Mouse (Mus musculus) hindbrain, embryonic 11.5 days (tissue): Measurements from ENCODE around the gene Mpv17l2. TPM values are rescaled to one million over a fixed set of nuclear protein-coding genes. Genes with fewer than 3 reads are reported as not detected.

Source experiments
- ATAC-seq: fragments of 200-750 bp; cut with Nextera tagmentation; 2 replicates; pipeline ENCODE4 v1.8.0; 2017; ENCODE audit warnings: mild to moderate bottlenecking, moderate TSS enrichment, moderate library complexity; ENCODE audit not compliant: low FRiP score
- DNase-seq: peaks from one replicate; pipeline ENCODE4 v3.0.0-alpha.2; 2015; ENCODE audit warnings: low spot score
- H3K27ac ChIP-seq: fragments of 300-500 bp; sonication (generic); 2 replicates; pipeline ENCODE4 v1.5.1; 2014; ENCODE audit warnings: mild to moderate bottlenecking, low read depth, low read length
- H3K27me3 ChIP-seq: fragments of 300-500 bp; sonication (generic); 2 replicates; pipeline ENCODE4 v1.6.1; 2014; ENCODE audit warnings: mild to moderate bottlenecking, low read length, moderate library complexity, mixed read lengths; ENCODE audit not compliant: control insufficient read depth, insufficient read depth
- H3K36me3 ChIP-seq: fragments of 300-500 bp; sonication (generic); 2 replicates; pipeline ENCODE4 v1.6.1; 2014; ENCODE audit warnings: mild to moderate bottlenecking, low read length, moderate library complexity, mixed read lengths; ENCODE audit not compliant: control insufficient read depth, insufficient read depth
- H3K4me1 ChIP-seq: fragments of 300-500 bp; sonication (generic); replicated peaks from 2 replicates; pipeline ENCODE4 v1.6.1; 2014; ENCODE audit warnings: low read length, mixed read lengths; ENCODE audit not compliant: control insufficient read depth, insufficient read depth
- H3K4me2 ChIP-seq: fragments of 300-500 bp; sonication (generic); replicated peaks from 2 replicates; pipeline ENCODE4 v1.6.1; 2014; ENCODE audit warnings: mild to moderate bottlenecking, low read depth, low read length
- H3K4me3 ChIP-seq: fragments of 300-500 bp; sonication (generic); 2 replicates; pipeline ENCODE4 v1.5.1; 2014; ENCODE audit warnings: low read depth, low read length
- H3K9ac ChIP-seq: fragments of 300-500 bp; sonication (generic); 2 replicates; pipeline ENCODE4 v1.6.1; 2014; ENCODE audit warnings: low read depth, low read length
- H3K9me3 ChIP-seq: fragments of 300-500 bp; sonication (generic); 2 replicates; pipeline ENCODE4 v1.6.1; 2016; ENCODE audit warnings: low read length; ENCODE audit not compliant: control insufficient read depth
- WGBS: fragments of 180-500 bp; shearing (Covaris S2); extraction: QIAGEN DNeasy Blood & Tissue Kit; methylation state at CpG from one replicate; pipeline ENCODE4 v1.1.7; 2014; 5-methylcytosine and 5-hydroxymethylcytosine counted together
- polyA plus RNA-seq: library from polyadenylated mRNA; unstranded; fragments of >200 nt; fragmentation: Nextera tagmentation; extraction: Ambion mirVana; gene quantifications from 2 replicates; pipeline ENCODE4 v1.2.1, GENCODE M21; 2014

The Mpv17l2 gene
- polyA plus RNA-seq, 1 experiment from 2014 or later = 40.6 TPM

GRCm38 (mm10) chr8:70802786-70803510 is 42.2 kb upstream of the Mpv17l2 start:
- ATAC-seq = no peak

GRCm38 (mm10) chr8:70801830-70802229 is 41.1 kb upstream of the Mpv17l2 start:
- Histone ChIP-seq H3K4me3 (no peak overlapping the region), H3K9me3 (no peaks in the 10 kb centered on the region), H3K36me3 (no peaks in the 10 kb centered on the region), H3K27ac (no peak overlapping the region), H3K4me2 (no peak overlapping the region), H3K4me1 (peaks cover 7% of the 10 kb centered on the region; the same call in 1 of the 2 replicates), H3K27me3 (peaks cover 54% of the 10 kb centered on the region), H3K9ac (no peak overlapping the region)
- 76% methylated on average over 1 of the region's 1 CpGs for WGBS
- no peak for DNase-seq
- ATAC-seq = no peak

More at GRCm38 (mm10) chr8:70802786-70803510, 42.2 kb upstream of the Mpv17l2 start:
- Histone ChIP-seq H3K4me3 (no peak overlapping the region), H3K4me1 (peaks cover 4% of the 10 kb centered on the region; the same call in 1 of the 2 replicates), H3K36me3 (no peaks in the 10 kb centered on the region), H3K4me2 (no peak overlapping the region), H3K27me3 (peaks cover 52% of the 10 kb centered on the region), H3K27ac (no peak overlapping the region), H3K9me3 (no peaks in the 10 kb centered on the region), H3K9ac (no peak overlapping the region)
- 63% methylated on average over 11 of the region's 11 CpGs for WGBS
- DNase-seq = no peak

DNA sequence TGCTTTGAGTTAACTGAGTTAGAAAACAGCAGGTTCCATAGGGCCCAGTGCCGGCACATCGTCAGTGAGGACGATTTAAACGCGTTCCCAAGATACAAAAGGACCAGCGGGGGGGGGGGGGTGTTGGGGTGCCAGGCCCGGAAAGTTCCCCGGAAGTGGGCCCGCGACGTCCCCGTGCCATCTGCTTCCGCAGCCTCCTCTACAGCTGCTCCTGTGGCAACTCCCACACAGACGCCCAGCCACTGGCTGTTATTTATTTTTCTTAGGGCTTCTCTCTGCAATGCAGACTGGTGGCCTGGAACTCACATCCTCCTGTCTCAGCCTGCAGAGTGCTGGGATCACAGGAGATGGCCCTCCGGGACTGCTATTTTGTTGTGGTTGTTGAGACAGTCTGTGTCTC is 40.4 kb upstream of the Mpv17l2 start:
- Histone ChIP-seq H3K4me2 (no peak overlapping the region), H3K27me3 (peaks cover 54% of the 10 kb centered on the region), H3K27ac (no peak overlapping the region), H3K4me1 (peaks cover 9% of the 10 kb centered on the region), H3K9ac (no peak overlapping the region), H3K36me3 (no peaks in the 10 kb centered on the region), H3K4me3 (no peak overlapping the region), H3K9me3 (no peaks in the 10 kb centered on the region)
- ATAC-seq (no peak), DNase-seq (no peak)
- 36% methylated on average over 14 of the region's 15 CpGs for WGBS

GRCm38 (mm10) chr8:70800648-70801047 is 39.9 kb upstream of the Mpv17l2 start:
- Histone ChIP-seq H3K4me3 (no peak overlapping the region), H3K4me1 (peaks cover 9% of the 10 kb centered on the region), H3K4me2 (no peak overlapping the region), H3K27me3 (peaks cover 50% of the 10 kb centered on the region), H3K36me3 (no peaks in the 10 kb centered on the region), H3K9me3 (no peaks in the 10 kb centered on the region), H3K27ac (no peak overlapping the region), H3K9ac (no peak overlapping the region)
- 38% methylated on average over 10 of the region's 10 CpGs for WGBS
- DNase-seq = no peak
- ATAC-seq = no peak

GRCm38 (mm10) chr8:70798281-70798680 is 37.5 kb upstream of the Mpv17l2 start:
- peaks cover 33% of the 10 kb centered on the region for H3K27me3 ChIP-seq
- H3K36me3 ChIP-seq = no peaks in the 10 kb centered on the region
- no peaks in the 10 kb centered on the region for H3K9me3 ChIP-seq
- no peak overlapping the region for H3K27ac ChIP-seq
- H3K4me1 ChIP-seq = peaks cover 8% of the 10 kb centered on the region
- no peak overlapping the region; the same call in 1 of the 2 replicates for H3K4me3 ChIP-seq
- peak; percentile 27 for DNase-seq
- H3K4me2 ChIP-seq = peak overlapping the region; percentile 57; the same call in 1 of the 2 replicates
- no peak overlapping the region for H3K9ac ChIP-seq
- 18% methylated on average over 15 of the region's 15 CpGs for WGBS
- ATAC-seq = no peak

GRCm38 (mm10) chr8:70797081-70798070 is 36.6 kb upstream of the Mpv17l2 start:
- peaks cover 16% of the 10 kb centered on the region for H3K4me1 ChIP-seq
- H3K36me3 ChIP-seq = no peaks in the 10 kb centered on the region
- peak overlapping the region; percentile 43 for H3K9ac ChIP-seq
- DNase-seq = peak; percentile 88
- H3K4me2 ChIP-seq = peak overlapping the region; percentile 57
- peak overlapping the region; percentile 40 for H3K4me3 ChIP-seq
- WGBS = under 1% methylated on average over 50 of the region's 57 CpGs
- H3K27ac ChIP-seq = peak overlapping the region; percentile 1; the same call in 1 of the 2 replicates
- peaks cover 28% of the 10 kb centered on the region for H3K27me3 ChIP-seq
- ATAC-seq = peak; percentile 83
- H3K9me3 ChIP-seq = no peaks in the 10 kb centered on the region

- no peaks in the 10 kb centered on the region for H3K9me3 ChIP-seq
- peak overlapping the region; percentile 1; the same call in 1 of the 2 replicates for H3K27ac ChIP-seq
- H3K36me3 ChIP-seq = no peaks in the 10 kb centered on the region
- ATAC-seq = peak; percentile 4; the same call in 1 of the 2 replicates
- peak overlapping the region; percentile 40 for H3K4me3 ChIP-seq
- peaks cover 25% of the 10 kb centered on the region for H3K27me3 ChIP-seq
- H3K9ac ChIP-seq = peak overlapping the region; percentile 42
- H3K4me2 ChIP-seq = peak overlapping the region; percentile 57
- DNase-seq = peak; percentile 27
- 2% methylated on average over 51 of the region's 54 CpGs for WGBS
- peaks cover 15% of the 10 kb centered on the region for H3K4me1 ChIP-seq
Observed at GRCm38 (mm10) chr8:70796403-70797080, 35.8 kb upstream of the Mpv17l2 start.

- no peak overlapping the region for H3K9ac ChIP-seq
- 88% methylated on average over 2 of the region's 2 CpGs for WGBS
- no peaks in the 10 kb centered on the region for H3K9me3 ChIP-seq
- H3K27me3 ChIP-seq = peaks cover 25% of the 10 kb centered on the region
- H3K4me2 ChIP-seq = no peak overlapping the region
- DNase-seq = no peak
- no peaks in the 10 kb centered on the region for H3K36me3 ChIP-seq
- peaks cover 15% of the 10 kb centered on the region for H3K4me1 ChIP-seq
- no peak overlapping the region for H3K27ac ChIP-seq
- no peak overlapping the region for H3K4me3 ChIP-seq
- no peak for ATAC-seq
Observed at GRCm38 (mm10) chr8:70795370-70795769, 34.6 kb upstream of the Mpv17l2 start.
